Mouse (Mus musculus) ovary, adult 10 weeks (tissue): ENCODE data around the gene Lmx1b. TPM values are rescaled to one million over a fixed set of nuclear protein-coding genes. Genes with fewer than 3 reads are reported as not detected.

Experiments
- polyA plus RNA-seq: library from polyadenylated mRNA; stranded (reverse); fragments of 350-450 nt; fragmentation: Illumina TruSeq; extraction: RNeasy Lipid Tissue Mini Kit (QIAGEN cat#74804); gene quantifications from one replicate; pipeline ENCODE4 v1.2.3, GENCODE M21; 2014

The Lmx1b gene
- polyA plus RNA-seq, result not detected

GRCm38 (mm10) chr2:33640171-33640721 is at the start of gene Lmx1b:
TSS of gene Lmx1b (minus strand) at chr2:33640511.

Other genes starting within 250 kb of the Lmx1b start
- 9.5 TPM for gene Zbtb34, start 209.2 kb downstream of the Lmx1b start, polyA plus RNA-seq
- gene Zbtb43, start 172.0 kb downstream of the Lmx1b start, polyA plus RNA-seq, result 19.1 TPM
- 5.3 TPM for gene Mvb12b, start 247.4 kb upstream of the Lmx1b start, polyA plus RNA-seq